Mouse (Mus musculus): Measurements from ENCODE around the gene Gcfc2.

The Gcfc2 gene

GRCm38 (mm10) chr6:81979286-81979685, 55.8 kb downstream of the Gcfc2 start:
- DNase-seq = no peak

- DNase-seq = no peak
These were observed 62.7 kb downstream of the Gcfc2 start for GRCm38 (mm10) chr6:81986171-81986570.

- DNase-seq = no peak
These were observed 63.1 kb downstream of the Gcfc2 start for GRCm38 (mm10) chr6:81986599-81986998.

GRCm38 (mm10) chr6:81987010-81987409, 63.5 kb downstream of the Gcfc2 start:
- DNase-seq = peak; percentile 45

GRCm38 (mm10) chr6:81987580-81987979, 64.1 kb downstream of the Gcfc2 start:
- peak; percentile 22 for DNase-seq

GRCm38 (mm10) chr6:81988341-81988740, 64.9 kb downstream of the Gcfc2 start:
- no peak for DNase-seq

- no peak for DNase-seq
These were observed 66.8 kb downstream of the Gcfc2 start for GRCm38 (mm10) chr6:81990049-81990810.

Measured in cerebellum, adult 11 months (tissue).